Mouse (Mus musculus) cerebellum, postnatal 14 days (tissue): ENCODE measurements around the gene Plekhg4.
A peak's percentile ranks its signal among the peaks of the same experiment; 100 is the strongest.

Source experiments
- DNase-seq, 2 experiments: peaks; one replicate each; pipeline ENCODE4 v3.0.0; 2021; ENCODE audit warnings: mixed read lengths in 2 of 2

The Plekhg4 gene

GRCm38 (mm10) chr8:105350186-105350585 is 22.9 kb upstream of the Plekhg4 start:
- DNase-seq, result peak in 1 of 2 experiments; percentile 50

GRCm38 (mm10) chr8:105353583-105354135 is 19.4 kb upstream of the Plekhg4 start:
- DNase-seq, result peak; percentile 78 to 82

- no peak for DNase-seq
Observed at GRCm38 (mm10) chr8:105354549-105354948, 18.5 kb upstream of the Plekhg4 start.

- DNase-seq, result no peak
Observed at GRCm38 (mm10) chr8:105355179-105356024, 17.7 kb upstream of the Plekhg4 start.

- DNase-seq, result no peak
Observed at GRCm38 (mm10) chr8:105356681-105357080, 16.4 kb upstream of the Plekhg4 start.

GRCm38 (mm10) chr8:105359208-105359607 is 13.9 kb upstream of the Plekhg4 start:
- DNase-seq, result no peak

- peak; percentile 55 to 60 for DNase-seq
Observed at GRCm38 (mm10) chr8:105359646-105360045, 13.4 kb upstream of the Plekhg4 start.

GRCm38 (mm10) chr8:105361751-105362702 is 11.0 kb upstream of the Plekhg4 start:
- DNase-seq, result no peak

- peak in 1 of 2 experiments; percentile 64 for DNase-seq
Observed at GRCm38 (mm10) chr8:105367107-105367506, 6.0 kb upstream of the Plekhg4 start.

- peak; percentile 59 for DNase-seq
Observed at GRCm38 (mm10) chr8:105372473-105372872, 601 bp upstream of the Plekhg4 start.

GRCm38 (mm10) chr8:105374513-105374966 is 1.5 kb downstream of the Plekhg4 start:
- peak in 1 of 2 experiments; percentile 73 for DNase-seq

GRCm38 (mm10) chr8:105378673-105379072 is 5.6 kb downstream of the Plekhg4 start:
- DNase-seq, result peak; percentile 80 to 94

- no peak for DNase-seq
Observed at GRCm38 (mm10) chr8:105380308-105380707, 7.2 kb downstream of the Plekhg4 start.

GRCm38 (mm10) chr8:105384070-105384469 is 11.0 kb downstream of the Plekhg4 start:
- DNase-seq, result no peak

- DNase-seq, result peak; percentile 54 to 55
Observed at GRCm38 (mm10) chr8:105387151-105387550, 14.1 kb downstream of the Plekhg4 start.

GRCm38 (mm10) chr8:105389096-105389495 is 16.0 kb downstream of the Plekhg4 start:
- DNase-seq, result no peak

- DNase-seq, result no peak
Observed at GRCm38 (mm10) chr8:105393089-105393787, 20.2 kb downstream of the Plekhg4 start.

- DNase-seq, result no peak
Observed at GRCm38 (mm10) chr8:105393915-105394314, 20.8 kb downstream of the Plekhg4 start.

GRCm38 (mm10) chr8:105397747-105398146 is 24.7 kb downstream of the Plekhg4 start:
- peak; percentile 59 for DNase-seq

GRCm38 (mm10) chr8:105400016-105400415 is 26.9 kb downstream of the Plekhg4 start:
- no peak for DNase-seq

GRCm38 (mm10) chr8:105403467-105403866 is 30.4 kb downstream of the Plekhg4 start:
- DNase-seq, result no peak

GRCm38 (mm10) chr8:105404496-105404895 is 31.4 kb downstream of the Plekhg4 start:
- no peak for DNase-seq
